Mouse (Mus musculus) thymus, adult 2 months (tissue): ENCODE data around the gene Atp8a2.

Experiments used
- CTCF ChIP-seq: fragments of 200-500 bp; IDR thresholded peaks from 2 replicates; pipeline ENCODE4 v1.5.1; 2012; ENCODE audit warnings: mild to moderate bottlenecking, control low read depth, low read length, moderate library complexity, borderline replicate concordance; ENCODE audit not compliant: control insufficient read depth, poor library complexity, insufficient read depth; ENCODE audit errors: extremely low read depth
- POLR2A ChIP-seq: fragments of 200-500 bp; IDR thresholded peaks from 2 replicates; pipeline ENCODE4 v1.6.1; 2012; ENCODE audit warnings: mild to moderate bottlenecking, low read length, control low read depth, moderate library complexity; ENCODE audit not compliant: control insufficient read depth, poor library complexity, insufficient read depth; ENCODE audit errors: extremely low read depth

DNA sequence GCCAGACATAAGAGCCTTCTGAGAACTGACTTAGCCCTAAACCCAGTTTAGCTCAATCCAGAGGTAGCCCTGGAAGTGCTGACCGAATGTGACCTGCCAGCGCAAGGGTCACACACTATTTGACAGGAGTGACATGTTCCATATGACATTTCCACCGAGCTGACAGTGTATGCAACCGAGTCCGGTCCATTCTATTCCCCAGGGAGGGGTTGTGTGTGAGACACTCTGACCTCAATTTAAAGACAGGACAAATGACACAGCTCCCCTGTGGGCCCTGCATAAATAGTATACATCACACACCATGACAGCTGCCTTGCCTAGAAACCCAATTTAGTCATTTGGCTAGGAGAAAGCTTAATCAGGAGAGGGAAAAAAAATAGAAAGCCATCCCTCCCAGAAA lies 555.1 kb downstream of the Atp8a2 start:
- TF ChIP-seq CTCF (no peak), POLR2A (no peak)
